Mouse (Mus musculus) frontal cortex, postnatal 14 days (tissue): ENCODE data around the gene Polr3g.
"Not testable (repeated sequence)": the region's sequence is repeated elsewhere in the genome, so short reads cannot be mapped to it uniquely, and the experiment has no call there.

Experiments
- DNase-seq, 2 experiments: peaks; one replicate each; pipeline ENCODE4 v3.0.0; 2022; ENCODE audit warnings: low spot score in 2 of 2

The Polr3g gene

DNA sequence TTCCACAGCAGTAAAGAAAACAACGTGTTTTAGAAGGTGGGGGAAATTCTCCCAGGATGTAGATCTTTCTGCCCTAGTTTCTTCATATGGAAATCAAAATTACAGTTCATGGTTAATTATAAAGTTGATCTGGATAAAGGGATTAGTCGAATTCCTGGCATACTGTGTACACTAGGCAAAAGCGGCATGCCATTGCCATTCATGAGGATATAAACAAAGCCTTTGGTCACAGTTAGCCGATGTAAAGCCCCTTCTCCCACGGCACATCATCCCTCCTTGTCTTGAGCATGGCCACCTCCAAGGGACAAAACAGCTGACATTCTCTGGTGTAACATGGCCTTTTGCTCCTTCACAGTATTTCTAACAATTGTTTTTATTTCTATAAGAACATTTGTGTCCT is 80.2 kb downstream of the Polr3g start:
- no peak for DNase-seq

DNA sequence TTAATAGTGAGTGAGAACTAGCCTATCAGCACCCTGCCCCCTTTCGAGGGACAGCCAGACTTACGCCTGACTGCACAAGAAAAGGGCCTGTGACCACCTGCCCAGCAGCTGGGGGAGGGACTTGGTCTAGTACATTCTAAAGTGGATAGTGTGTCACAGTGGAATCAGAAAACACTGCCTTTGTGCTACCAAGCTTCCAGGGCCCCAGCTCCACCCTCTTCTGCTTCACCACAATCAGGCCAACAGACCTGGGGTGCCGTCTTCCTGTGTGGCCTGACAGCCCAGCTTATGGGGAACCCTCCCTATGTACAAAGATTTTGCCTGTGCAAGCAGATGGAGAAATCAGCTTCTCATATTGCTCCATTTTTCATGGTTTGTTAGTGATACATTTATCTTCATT is 81.4 kb downstream of the Polr3g start:
- DNase-seq: no peak

DNA sequence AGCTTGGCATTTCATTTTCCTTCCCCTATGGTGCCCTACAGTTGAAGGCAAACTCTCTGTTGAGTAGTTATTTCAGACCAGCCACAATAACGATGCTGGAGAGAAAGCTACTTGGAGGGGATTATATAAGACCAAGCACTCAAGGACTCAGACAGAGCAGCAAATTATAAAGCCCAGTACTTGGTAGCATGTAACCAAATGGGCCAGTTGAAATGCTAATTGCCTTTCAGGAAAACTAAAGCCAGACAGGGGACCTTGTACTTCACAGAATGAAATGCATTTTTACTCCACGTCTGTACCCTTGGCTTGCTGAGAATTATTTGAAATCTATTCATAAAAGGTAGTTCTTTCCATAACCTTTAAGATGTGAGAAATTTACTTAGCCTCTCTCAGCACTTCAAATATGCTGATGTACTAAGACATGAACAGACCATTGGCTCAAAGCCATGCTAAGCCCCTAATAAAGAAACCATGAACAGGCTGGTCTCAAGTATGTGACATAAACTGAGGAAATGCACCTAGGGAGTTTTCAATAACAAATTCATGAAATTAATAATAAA is 82.1 kb downstream of the Polr3g start:
- DNase-seq: no peak

DNA sequence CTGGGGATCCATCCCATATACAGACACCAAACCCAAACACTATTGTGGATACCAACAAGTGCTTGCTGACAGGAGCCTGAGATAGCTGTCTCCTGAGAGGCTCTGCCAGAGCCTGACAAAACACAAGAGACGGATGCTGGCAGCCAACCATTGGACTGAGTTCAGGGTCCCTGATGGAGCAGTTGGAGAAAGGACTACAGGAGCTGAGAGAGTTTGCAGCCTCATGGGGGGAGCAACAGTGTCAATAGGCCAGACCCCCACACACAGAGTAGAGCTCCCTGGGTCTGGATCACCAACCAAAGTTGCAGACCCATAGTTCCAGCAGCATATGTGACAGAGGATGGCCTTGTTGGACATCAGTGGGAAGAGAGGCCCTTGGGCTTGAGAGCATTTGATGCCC is 83.0 kb downstream of the Polr3g start:
- DNase-seq: not testable (repeated sequence)
